Mouse (Mus musculus) c-Kit-positive CD71-positive TER-119-negative erythroid progenitor cells, embryonic 14.5 days (primary cell): ENCODE results near the gene Calb2.
A peak's percentile ranks its signal among the peaks of the same experiment; 100 is the strongest.

ENCODE experiments used
- DNase-seq: peaks from one replicate; pipeline ENCODE4 v3.0.0-alpha.2; 2013; ENCODE audit warnings: low read depth

Gene Calb2

DNA sequence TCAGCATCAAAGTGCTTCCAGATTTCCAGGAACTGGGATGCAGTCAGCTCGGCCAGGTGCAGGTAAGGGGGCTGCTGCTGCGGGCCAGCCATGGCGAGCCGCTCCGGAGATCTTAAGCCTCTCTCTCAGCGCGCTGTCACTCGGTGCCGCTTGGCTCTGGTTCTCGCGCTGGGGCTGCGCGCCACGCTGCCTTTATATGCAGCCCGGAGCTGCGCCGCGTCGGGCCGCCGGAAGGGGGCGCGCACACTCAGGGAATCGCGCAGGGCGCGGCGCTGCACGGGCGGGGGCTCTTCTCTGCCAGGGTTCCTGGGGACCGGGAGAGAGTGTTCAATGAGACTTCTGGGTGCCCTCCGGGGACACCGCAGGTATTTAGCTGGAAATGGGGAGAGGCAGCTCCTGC lies at the start of gene Calb2:
Calb2 (minus strand) TSS at position 165 of the 400 bp plus-strand sequence.
- DNase-seq = peak; percentile 15

GRCm38 (mm10) chr8:110217681-110218131 lies 49.7 kb upstream of the Calb2 start:
- DNase-seq = peak; percentile 95

DNA sequence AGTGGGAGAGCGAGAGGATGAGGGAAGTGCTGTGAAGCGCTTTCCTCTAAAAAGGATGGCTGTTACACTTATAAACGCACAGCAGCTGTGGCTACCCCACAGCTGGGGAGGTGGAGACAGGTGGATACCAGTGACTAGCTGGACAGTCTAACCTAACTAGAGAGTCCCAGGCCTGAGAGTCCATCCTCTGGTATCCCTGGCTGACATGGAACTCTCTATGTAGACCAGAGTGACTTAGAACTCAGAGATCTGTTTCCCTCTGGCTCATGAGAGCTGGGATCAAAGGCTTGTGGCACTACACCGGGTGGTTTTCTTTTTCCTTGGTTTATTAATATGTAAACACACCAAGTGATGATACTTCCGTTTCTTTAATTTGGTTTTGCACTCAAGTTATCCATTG lies 49.2 kb upstream of the Calb2 start:
- no peak for DNase-seq

- no peak for DNase-seq
Measured at GRCm38 (mm10) chr8:110216253-110216652, 48.2 kb upstream of the Calb2 start.

GRCm38 (mm10) chr8:110215365-110215764 lies 47.4 kb upstream of the Calb2 start, which contains the start of gene Cmtr2:
Cmtr2 (plus strand) TSS chr8:110215665.
- DNase-seq = no peak

GRCm38 (mm10) chr8:110201806-110202205 lies 33.8 kb upstream of the Calb2 start:
- no peak for DNase-seq

- DNase-seq = peak; percentile 24
Measured at GRCm38 (mm10) chr8:110196678-110197077, 28.7 kb upstream of the Calb2 start.

DNA sequence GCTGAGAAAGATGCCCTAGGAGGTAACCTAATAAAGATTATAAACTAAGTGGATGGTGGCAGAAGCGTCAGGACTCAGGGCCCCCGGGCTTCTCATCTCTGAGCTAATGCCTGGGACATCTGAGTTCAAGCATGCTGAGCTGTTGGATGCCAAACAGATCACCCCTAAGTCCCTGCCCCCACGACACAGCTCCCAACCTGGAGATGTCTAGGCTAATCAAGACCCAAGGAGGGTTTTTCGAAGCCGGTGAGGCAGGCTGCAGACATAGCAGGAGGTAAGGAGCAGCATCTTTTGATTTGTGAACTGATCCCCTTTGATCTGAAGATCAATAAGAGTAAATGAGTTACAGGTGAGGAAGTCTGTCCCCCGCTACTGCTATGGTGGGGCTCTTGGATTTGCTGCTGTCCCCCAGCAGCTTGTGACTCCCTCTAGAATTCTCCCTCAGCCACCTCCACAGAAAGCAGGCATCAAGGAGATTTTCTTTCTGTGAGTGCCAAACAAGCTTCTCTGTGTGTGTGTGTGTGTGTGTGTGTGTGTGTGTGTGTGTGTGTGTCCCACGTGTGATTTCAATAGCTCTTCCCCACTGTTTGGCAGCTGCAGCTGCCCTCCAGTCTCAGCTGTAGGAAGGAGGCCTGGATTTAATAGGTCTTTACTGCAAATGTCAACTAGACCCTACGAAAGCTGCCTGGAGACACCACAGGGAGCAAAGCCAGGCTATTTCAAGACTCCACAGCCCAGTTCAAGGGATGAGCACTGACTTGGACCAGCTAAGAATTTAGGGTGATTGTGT lies 21.1 kb upstream of the Calb2 start:
- DNase-seq = no peak

DNA sequence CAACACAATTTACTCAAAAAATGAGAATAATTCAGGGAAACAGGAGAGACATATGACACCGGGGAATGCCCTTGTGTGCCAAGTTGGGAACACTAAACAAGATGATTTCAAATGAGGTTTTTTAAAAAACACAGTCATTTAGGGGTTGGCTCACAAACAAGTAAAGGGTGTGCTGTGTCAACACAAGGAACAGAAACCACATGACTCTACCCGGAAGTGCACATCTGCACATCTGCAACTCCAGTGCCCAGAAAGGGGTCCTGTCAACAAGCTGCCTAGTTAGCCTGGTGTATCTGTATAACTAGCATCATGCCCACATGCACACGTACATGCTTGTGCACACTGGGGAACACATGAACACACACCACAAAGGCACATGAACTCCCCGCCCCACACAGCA lies 17.5 kb upstream of the Calb2 start:
- no peak for DNase-seq

- no peak for DNase-seq
Measured at GRCm38 (mm10) chr8:110183748-110184147, 15.7 kb upstream of the Calb2 start.

DNA sequence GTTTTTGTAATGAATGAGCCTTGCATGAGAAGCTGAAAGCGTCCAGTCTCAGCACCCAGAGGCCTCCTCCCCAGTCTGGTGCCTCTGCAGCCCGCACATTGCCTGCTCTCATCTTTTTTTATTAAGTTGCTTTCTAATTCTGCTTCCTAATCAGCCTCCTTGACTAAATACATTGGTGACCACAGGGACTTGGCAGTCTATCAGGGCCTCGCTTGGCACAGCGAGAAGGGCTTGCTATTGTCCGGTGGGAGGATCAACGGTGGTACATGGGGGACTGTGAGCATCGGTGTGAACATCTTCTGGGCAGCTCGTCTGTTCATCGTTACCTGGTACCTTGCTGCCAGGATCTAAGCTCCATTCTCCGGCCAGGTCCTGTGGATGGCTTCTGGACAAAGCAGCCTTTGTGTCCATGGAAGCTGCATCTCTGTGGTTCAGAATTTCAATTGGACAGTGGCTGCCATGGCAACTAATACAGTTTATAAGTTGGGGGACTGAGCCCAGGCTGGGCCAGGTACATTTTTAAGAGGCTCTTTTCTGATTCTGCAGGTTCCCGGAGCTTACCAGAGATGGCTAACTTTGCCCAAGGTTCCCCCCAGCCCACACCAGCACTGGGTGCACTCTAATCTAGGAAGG lies 14.8 kb upstream of the Calb2 start:
- DNase-seq = no peak

DNA sequence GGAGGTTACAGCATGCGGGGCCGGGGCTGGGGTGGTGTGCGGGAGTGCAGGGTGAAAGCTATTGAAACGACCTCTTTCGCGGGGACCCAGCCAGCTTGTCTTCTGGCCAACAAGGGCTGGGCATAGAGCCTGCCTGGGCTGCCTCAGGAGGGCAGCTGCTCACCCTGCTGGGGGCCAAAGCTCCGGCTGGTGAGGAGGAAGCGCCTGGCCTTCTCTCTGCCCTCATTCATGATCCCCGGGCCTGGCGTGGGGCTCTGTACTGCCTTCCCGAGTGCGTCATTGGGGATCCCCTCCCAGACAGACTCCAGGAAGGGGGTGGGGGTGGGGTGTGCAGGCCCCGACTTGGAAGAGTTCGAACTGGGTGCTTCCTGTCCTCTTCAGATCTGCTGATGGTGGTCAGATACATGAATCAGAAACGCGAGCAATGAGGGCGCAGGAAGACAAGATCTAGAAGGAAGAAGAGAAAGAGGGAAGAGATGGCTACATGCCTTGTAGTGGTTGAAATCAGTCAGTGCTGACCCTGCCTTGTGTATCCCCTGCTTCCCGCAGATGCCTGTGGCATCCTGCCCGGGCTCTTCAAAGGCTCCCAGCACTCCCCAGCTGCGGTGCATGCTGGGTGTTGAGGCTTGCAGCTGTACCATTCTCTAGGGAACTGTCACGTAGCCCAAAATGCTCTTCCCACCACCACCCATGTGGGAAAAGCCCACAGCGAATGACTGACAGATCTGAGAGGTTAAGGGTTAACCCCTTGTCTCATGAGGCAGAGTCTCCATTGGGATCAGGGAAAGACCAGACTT lies 9.5 kb upstream of the Calb2 start:
- DNase-seq = no peak

DNA sequence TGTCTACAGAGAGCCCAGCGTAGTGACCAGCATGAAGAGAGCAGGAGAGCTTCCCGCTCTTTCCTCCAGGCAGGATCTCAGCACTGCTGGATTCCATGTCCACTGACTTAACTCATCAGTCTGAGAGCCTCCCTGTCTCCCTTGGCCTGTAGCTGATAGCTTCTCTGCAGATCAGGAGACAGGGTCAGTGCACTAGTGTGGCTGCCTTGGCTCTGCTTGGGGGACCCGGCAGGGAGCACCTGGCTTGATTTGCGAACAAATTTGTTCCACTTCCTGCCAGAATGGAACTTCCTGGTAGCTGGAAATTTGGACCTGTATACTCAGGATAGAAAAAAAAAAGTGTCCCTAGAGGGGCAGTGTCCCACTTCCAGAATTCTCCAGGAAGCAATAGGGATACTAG lies 6.8 kb upstream of the Calb2 start:
- no peak for DNase-seq

- no peak for DNase-seq
Measured at GRCm38 (mm10) chr8:110172161-110172560, 4.2 kb upstream of the Calb2 start.

- no peak for DNase-seq
Measured at GRCm38 (mm10) chr8:110166270-110166669, 1.7 kb downstream of the Calb2 start.

GRCm38 (mm10) chr8:110162007-110162406 lies 6.0 kb downstream of the Calb2 start:
- no peak for DNase-seq

GRCm38 (mm10) chr8:110152951-110153350 lies 15.1 kb downstream of the Calb2 start:
- no peak for DNase-seq

DNA sequence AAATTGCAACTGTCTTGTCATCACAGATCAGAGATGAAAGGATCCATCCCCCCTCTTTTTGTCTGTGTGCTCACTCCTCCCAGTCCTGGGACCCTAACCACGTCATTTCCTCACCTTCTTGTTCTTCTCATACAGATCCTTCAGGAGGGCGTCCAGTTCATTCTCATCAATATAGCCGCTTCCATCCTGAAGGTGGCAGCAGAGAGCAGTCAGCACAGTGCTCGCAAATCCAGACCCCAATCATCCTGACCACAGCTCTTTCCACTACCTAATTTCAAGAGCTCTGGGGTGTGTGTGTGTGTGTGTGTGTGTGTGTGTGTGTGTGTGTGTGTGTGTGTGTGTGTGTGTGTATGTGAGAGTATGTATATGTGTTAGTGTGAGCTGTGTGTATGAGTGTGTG lies 22.5 kb downstream of the Calb2 start:
- peak; percentile 32 for DNase-seq

DNA sequence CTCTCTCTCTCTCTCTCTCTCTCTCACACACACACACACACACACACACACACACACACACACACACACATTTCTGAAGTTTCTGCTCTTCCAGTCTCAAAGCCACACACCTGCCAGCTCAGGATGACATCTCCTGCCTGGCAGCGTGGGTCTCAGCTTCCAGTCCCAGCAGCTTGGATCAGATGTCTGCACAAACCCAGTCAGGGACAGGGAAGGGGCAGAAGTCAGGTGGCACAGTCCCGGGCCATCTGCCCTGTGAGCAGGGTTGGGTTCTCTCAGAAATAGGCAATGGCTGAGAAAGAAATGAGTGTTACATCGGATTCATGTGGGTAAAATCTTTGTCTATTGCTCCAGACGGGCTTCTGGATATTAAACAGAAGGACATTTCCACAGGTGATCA lies 27.2 kb downstream of the Calb2 start:
- DNase-seq = no peak

- no peak for DNase-seq
Measured at GRCm38 (mm10) chr8:110140156-110140555, 27.9 kb downstream of the Calb2 start.

DNA sequence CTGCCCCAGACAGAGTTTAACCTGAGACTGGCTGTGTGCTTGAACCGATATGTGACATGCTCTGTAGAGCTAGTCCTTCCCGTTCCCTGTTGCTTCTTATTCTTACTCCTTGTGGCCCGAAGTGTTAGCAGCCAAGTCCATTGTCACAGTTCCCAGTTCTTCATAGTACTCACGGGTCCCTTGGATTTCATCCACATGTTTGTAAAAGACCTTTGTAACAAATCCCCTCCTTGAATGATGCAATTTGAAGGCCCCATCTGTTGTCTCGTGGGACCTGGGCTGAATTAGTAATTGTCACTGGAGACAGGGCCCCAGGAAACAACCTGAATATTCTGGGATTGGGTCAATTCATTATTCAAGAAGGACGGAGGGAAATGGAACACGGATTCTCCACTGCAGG lies 32.5 kb downstream of the Calb2 start:
- DNase-seq = no peak

GRCm38 (mm10) chr8:110134236-110134635 lies 33.8 kb downstream of the Calb2 start:
- no peak for DNase-seq

DNA sequence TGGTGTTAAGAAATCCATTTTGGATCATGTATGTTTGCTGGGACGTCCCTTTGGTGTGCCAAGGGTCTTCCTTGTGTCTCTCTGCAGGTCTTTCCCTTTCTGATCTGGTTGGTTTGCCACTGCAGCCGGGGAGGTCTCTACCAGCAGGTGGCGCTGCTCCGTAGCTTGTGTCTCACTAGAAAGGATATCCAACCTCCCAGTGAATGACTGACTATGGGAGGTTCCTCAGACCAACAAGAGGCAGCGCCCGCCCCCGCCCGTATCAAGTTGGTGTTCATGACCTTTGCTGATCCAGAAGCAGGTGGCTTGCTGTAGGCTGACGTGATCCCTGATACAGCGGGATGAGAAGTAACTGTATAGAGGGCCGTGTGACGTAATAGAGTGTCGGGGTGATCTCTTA lies 37.5 kb downstream of the Calb2 start:
- DNase-seq = peak; percentile 42
